Mouse (Mus musculus) kidney, embryonic 16.5 days (tissue): ENCODE results near the gene Rab38. TPM values are rescaled to one million over a fixed set of nuclear protein-coding genes. Genes with fewer than 3 reads are reported as not detected.

Experiments
- ATAC-seq: fragments of 200-750 bp; cut with Nextera tagmentation; 2 replicates; pipeline ENCODE4 v1.8.0; 2017; ENCODE audit warnings: moderate TSS enrichment; ENCODE audit not compliant: low FRiP score, low TSS enrichment
- H3K27ac ChIP-seq: fragments of 300-500 bp; sonication (generic); 2 replicates; pipeline ENCODE4 v1.5.1; 2014; ENCODE audit warnings: low read length
- H3K27me3 ChIP-seq: fragments of 300-500 bp; sonication (generic); 2 replicates; pipeline ENCODE4 v1.6.1; 2014; ENCODE audit warnings: low read length, control low read depth, mixed read lengths; ENCODE audit not compliant: insufficient read depth
- H3K36me3 ChIP-seq: fragments of 300-500 bp; sonication (generic); 2 replicates; pipeline ENCODE4 v1.6.1; 2014; ENCODE audit warnings: low read length, control low read depth, mixed read lengths; ENCODE audit not compliant: insufficient read depth
- H3K4me1 ChIP-seq: fragments of 300-500 bp; sonication (generic); 2 replicates; pipeline ENCODE4 v1.6.1; 2014; ENCODE audit warnings: low read length, control low read depth, mixed read lengths; ENCODE audit not compliant: insufficient read depth
- H3K4me2 ChIP-seq: fragments of 300-500 bp; sonication (generic); replicated peaks from 2 replicates; pipeline ENCODE4 v1.6.1; 2014; ENCODE audit warnings: low read depth, low read length
- H3K4me3 ChIP-seq: fragments of 300-500 bp; sonication (generic); 2 replicates; pipeline ENCODE4 v1.5.1; 2014; ENCODE audit warnings: mild to moderate bottlenecking, low read length
- H3K9ac ChIP-seq: fragments of 300-500 bp; sonication (generic); replicated peaks from 2 replicates; pipeline ENCODE4 v1.6.1; 2014; ENCODE audit warnings: low read length
- H3K9me3 ChIP-seq: fragments of 300-500 bp; sonication (generic); 2 replicates; pipeline ENCODE4 v1.6.1; 2016; ENCODE audit warnings: low read length, control low read depth
- WGBS: fragments of 180-500 bp; shearing (Covaris S2); extraction: QIAGEN DNeasy Blood & Tissue Kit; methylation state at CpG from one replicate; pipeline ENCODE4 v1.1.7; 2014; 5-methylcytosine and 5-hydroxymethylcytosine counted together
- polyA plus RNA-seq: library from polyadenylated mRNA; unstranded; fragments of >200 nt; fragmentation: Nextera tagmentation; extraction: Ambion mirVana; gene quantifications from 2 replicates; pipeline ENCODE4 v1.2.1, GENCODE M21; 2015

Rab38 gene
- polyA plus RNA-seq: 3.2 and 3.8 TPM in 2 replicates

DNA sequence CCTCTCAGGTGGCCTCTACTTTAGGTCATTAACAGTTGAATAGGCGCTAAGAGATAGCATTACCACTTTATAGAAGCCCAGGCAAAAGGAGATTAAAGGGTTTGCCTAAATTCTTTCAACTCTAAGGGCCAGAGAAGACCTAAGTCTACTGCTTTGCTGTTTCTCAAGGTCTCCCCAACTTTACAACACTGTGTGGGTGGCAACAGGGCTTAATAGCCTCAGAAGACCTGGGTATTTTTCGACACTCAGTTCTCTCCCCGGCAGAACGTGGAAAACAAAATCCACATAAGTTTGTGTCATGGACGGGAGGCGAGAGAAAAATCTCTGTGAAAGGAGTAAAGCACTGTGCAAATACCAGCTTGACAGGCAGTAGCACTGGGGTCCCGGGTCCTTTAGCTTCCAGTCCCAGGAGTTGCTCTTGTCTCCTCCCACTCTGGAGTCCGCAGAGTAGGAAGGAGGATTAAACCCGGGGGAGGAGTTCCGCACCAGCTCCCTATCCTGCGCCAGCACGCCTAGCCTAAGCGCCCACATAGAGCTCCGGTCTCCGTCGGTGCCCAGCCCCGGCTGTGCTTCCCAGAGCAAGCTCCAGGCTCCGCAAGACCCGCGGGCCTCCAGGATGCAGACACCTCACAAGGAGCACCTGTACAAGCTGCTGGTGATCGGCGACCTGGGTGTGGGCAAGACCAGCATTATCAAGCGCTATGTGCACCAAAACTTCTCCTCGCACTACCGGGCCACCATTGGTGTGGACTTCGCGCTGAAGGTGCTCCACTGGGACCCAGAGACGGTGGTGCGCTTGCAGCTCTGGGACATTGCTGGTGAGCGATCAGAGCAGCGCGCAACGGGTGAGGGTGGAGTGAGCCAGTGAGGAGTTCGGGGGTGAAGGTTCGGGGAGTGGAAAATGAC is at the start of gene Rab38:
Gene Rab38 (plus strand): TSS at position 488 of the 906 bp plus-strand sequence.
- Histone ChIP-seq H3K27ac (no peak within 1 kb of the TSS), H3K9me3 (no peaks in the 10 kb centered on the region), H3K4me3 (peak within 1 kb of the TSS; percentile 61), H3K4me2 (peak within 1 kb of the TSS; percentile 97), H3K36me3 (no peaks in the 10 kb centered on the region), H3K4me1 (0 out of 2 replicates have a peak, but pooled peaks cover 3% of the 10 kb centered on the region), H3K9ac (peak within 1 kb of the TSS; percentile 66), H3K27me3 (no peaks in the 10 kb centered on the region; the same call in 1 of the 2 replicates)
- WGBS: 1% methylated on average over 35 of the region's 35 CpGs
- ATAC-seq: peak; percentile 100

DNA sequence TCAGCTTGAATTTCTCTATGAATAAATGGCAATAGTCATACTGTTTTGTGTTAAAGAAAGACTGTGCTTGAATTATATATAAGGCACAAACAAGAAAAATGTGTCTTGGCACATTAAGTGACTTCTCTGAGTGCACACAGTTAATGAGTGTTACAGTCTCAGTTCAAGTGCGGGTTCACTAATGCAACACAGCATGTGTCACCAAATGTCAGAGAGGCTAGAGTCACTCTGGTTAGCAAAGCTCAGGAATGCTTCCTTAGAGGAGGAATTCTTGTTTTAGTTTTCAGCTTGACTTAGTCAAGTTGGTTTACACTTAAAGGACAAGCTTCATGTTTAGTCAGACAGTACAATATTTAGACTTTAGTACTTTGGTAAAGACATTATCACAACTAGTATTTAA is 35.5 kb upstream of the Rab38 start:
- no peak for ATAC-seq
- no peaks in the 10 kb centered on the region for H3K36me3 ChIP-seq
- H3K4me3 ChIP-seq: no peak overlapping the region
- WGBS: 71% methylated on average over 1 of the region's 1 CpGs
- H3K27ac ChIP-seq: no peak overlapping the region
- H3K9me3 ChIP-seq: no peaks in the 10 kb centered on the region
- no peak overlapping the region for H3K4me2 ChIP-seq
- H3K4me1 ChIP-seq: no peaks in the 10 kb centered on the region
- no peaks in the 10 kb centered on the region for H3K27me3 ChIP-seq
- H3K9ac ChIP-seq: no peak overlapping the region

DNA sequence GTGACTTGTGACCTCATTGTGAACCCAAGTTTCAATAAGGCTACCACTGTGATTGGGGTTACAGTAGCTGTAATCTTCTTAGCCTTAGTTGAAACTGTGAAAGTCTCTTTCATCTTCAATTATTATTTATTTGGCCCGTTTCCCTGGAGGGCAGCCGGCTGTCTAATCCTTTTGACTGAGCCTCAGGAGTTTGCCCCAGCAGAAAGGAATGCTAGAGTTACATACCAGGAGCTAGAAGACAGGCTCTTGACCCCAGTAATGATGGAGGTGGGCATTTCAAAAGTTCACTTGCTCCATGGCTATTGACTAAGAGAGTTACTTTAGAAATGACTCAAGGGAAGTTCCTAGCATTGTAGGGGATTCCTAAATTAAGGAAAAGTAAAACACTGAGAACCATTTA is 34.3 kb upstream of the Rab38 start:
- 55% methylated on average over 2 of the region's 2 CpGs for WGBS
- no peak overlapping the region for H3K4me2 ChIP-seq
- H3K27ac ChIP-seq: no peak overlapping the region
- no peaks in the 10 kb centered on the region for H3K4me1 ChIP-seq
- no peaks in the 10 kb centered on the region for H3K9me3 ChIP-seq
- no peak for ATAC-seq
- H3K4me3 ChIP-seq: no peak overlapping the region
- no peak overlapping the region for H3K9ac ChIP-seq
- H3K36me3 ChIP-seq: no peaks in the 10 kb centered on the region
- no peaks in the 10 kb centered on the region for H3K27me3 ChIP-seq

DNA sequence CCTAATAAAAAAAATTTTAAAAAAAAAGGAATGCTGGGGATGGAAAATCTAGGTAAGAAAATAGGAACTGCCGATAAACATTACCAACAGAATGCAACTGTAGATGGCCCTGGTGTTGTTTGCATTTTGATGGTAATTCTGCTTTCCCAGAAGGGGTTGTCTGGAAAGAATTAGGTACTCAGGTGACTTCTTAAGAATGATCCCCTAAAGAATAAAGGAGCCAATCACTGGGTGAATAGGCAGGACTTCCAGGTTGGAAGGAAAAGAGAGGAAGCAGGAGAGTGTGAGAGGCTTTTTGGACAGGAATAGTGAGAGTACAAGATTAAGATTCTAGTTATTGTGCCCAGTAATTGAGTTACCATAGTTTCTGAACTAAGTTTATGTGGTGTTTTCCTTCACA is 24.8 kb upstream of the Rab38 start:
- H3K36me3 ChIP-seq: no peaks in the 10 kb centered on the region
- H3K27me3 ChIP-seq: no peaks in the 10 kb centered on the region
- H3K9ac ChIP-seq: no peak overlapping the region
- no peak overlapping the region for H3K4me2 ChIP-seq
- no peaks in the 10 kb centered on the region for H3K4me1 ChIP-seq
- 91% methylated on average over 1 of the region's 1 CpGs for WGBS
- no peak for ATAC-seq
- H3K27ac ChIP-seq: no peak overlapping the region
- no peak overlapping the region for H3K4me3 ChIP-seq
- H3K9me3 ChIP-seq: no peaks in the 10 kb centered on the region; the same call in 1 of the 2 replicates

DNA sequence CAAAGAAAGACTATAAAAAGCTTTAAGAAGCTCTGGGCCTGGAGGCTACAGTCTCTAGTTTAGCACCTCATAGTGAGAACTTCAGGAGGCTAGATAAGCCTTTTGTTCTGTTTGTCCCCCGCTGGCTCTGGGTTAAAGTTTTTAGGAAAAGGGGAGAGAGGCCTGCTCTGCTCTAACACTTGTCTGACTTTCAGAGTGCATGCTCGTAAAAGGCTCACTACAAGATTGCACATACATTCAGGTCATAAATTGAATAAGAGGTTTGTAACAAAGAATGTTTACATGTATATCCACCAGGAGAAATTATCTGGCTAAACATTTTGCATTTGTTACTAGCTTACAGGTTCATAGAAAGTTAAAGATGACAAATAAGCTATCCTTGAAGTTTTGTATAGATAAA is 23.6 kb upstream of the Rab38 start:
- Histone ChIP-seq H3K4me2 (no peak overlapping the region), H3K4me1 (no peaks in the 10 kb centered on the region), H3K9me3 (no peaks in the 10 kb centered on the region; the same call in 1 of the 2 replicates), H3K36me3 (no peaks in the 10 kb centered on the region), H3K27ac (no peak overlapping the region), H3K27me3 (no peaks in the 10 kb centered on the region), H3K9ac (no peak overlapping the region), H3K4me3 (no peak overlapping the region)
- 54% methylated on average over 2 of the region's 2 CpGs for WGBS
- ATAC-seq: no peak

DNA sequence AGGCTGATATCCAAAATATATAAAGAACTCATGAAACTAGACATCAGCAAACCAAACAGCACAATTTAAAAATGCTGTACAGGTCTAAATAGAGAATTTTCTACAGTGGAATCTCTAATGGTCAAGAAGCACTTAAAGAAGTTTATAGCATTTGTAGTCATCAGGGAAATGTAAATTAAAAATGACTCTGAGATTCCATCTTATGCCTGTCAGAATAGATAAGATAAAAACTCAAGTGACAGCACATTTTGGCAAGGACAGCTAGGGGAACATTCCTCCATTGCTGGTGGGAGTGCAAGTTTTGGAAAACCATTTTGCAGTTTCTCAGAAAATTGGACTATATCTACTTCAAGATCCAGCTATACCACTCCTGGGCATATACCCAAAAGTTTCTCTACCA is 8.3 kb upstream of the Rab38 start:
- Histone ChIP-seq H3K9me3 (no peaks in the 10 kb centered on the region), H3K27me3 (no peaks in the 10 kb centered on the region), H3K4me1 (no peaks in the 10 kb centered on the region), H3K9ac (no peak overlapping the region), H3K4me2 (no peak overlapping the region), H3K27ac (no peak overlapping the region), H3K36me3 (no peaks in the 10 kb centered on the region), H3K4me3 (no peak overlapping the region)
- no peak for ATAC-seq

DNA sequence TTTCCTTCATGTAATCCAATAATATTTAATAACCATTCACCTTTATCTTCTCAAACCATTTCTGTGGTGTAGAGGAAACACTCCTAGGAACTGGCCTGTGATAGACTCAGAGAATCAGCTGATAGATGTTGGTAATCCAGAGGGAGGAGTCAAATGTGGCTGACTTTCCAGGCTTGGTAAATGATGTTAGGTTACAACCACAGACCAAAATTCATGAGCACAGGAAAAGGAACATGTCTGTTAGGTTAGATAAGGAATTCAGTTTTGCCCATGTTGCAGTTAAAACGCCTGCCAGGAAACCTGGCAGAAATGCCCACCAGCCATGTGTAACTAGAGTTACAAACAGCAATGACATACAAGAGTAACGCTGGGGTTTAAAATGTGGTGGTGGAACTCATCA is 6.2 kb upstream of the Rab38 start:
- no peak overlapping the region for H3K27ac ChIP-seq
- ATAC-seq: no peak
- no peak overlapping the region for H3K9ac ChIP-seq
- no peaks in the 10 kb centered on the region for H3K9me3 ChIP-seq
- no peaks in the 10 kb centered on the region for H3K27me3 ChIP-seq
- H3K36me3 ChIP-seq: no peaks in the 10 kb centered on the region
- no peak overlapping the region for H3K4me3 ChIP-seq
- no peak overlapping the region for H3K4me2 ChIP-seq
- H3K4me1 ChIP-seq: no peaks in the 10 kb centered on the region
- 78% methylated on average over 2 of the region's 2 CpGs for WGBS

DNA sequence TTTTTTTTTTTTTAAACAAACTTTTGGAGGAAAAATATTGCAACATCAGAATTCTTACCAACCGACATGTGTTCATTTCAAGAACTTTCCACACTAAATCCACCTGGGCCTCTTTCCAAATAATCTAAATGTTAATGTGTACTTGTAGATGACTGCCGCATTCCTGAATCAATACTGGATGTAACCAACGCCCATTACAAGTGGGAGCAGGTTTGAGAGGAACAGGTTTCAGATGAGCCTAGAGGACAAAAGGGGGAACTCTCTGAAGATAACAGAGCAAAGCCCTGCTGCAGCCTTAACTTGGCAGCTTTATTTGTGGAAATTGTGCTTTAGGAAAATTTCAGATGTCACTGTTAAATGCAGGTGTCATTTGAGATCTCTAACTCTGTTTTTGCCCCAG is 4.3 kb upstream of the Rab38 start:
- Histone ChIP-seq H3K9me3 (no peaks in the 10 kb centered on the region), H3K36me3 (no peaks in the 10 kb centered on the region), H3K9ac (no peak overlapping the region), H3K4me1 (0 out of 2 replicates have a peak, but pooled peaks cover 3% of the 10 kb centered on the region), H3K27ac (no peak overlapping the region), H3K4me2 (no peak overlapping the region), H3K27me3 (no peaks in the 10 kb centered on the region), H3K4me3 (no peak overlapping the region)
- no peak for ATAC-seq
- 75% methylated on average over 3 of the region's 3 CpGs for WGBS

DNA sequence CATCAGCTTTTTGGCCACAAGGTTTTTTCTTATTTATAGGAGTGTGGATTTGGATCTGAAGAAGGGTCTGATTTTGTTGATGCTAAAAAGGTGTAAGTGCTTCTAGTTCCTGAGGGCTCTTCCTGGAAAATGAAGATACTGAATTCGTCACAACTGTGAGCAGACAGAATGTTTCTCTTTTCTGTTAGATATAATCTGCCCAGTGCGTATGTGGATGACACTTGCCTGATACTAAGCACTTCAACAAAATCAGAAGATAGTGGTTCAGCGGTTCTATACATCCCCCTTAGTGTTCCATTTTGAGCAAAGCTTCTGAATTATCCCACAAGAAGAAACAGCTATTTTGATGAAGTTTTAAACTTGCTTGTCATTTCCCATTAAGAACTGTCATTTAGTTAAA is 2.6 kb upstream of the Rab38 start:
- Histone ChIP-seq H3K4me2 (no peak overlapping the region), H3K9me3 (no peaks in the 10 kb centered on the region), H3K36me3 (no peaks in the 10 kb centered on the region), H3K27me3 (no peaks in the 10 kb centered on the region; the same call in 1 of the 2 replicates), H3K4me3 (no peak overlapping the region), H3K4me1 (0 out of 2 replicates have a peak, but pooled peaks cover 3% of the 10 kb centered on the region), H3K27ac (no peak overlapping the region), H3K9ac (no peak overlapping the region)
- 91% methylated on average over 3 of the region's 3 CpGs for WGBS
- no peak for ATAC-seq

DNA sequence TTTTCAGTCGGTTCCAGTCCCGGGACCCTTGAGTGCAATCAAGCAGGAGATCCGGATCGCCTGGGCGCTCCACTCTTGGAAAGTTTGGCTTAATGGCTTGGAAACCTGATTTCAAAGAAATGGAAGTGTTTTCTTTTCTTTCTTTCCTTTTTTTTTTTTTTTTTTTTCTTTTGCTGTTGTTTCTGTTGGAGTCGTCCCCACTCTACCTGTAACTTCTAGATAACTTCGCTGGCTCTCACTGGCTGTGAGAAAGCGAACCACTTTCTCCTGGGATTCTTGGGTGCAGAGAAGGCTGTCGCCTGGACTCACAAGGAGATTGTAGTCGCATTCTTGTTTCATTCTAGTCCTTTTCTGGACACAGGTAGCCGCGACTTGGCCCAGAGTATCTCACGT is 615 bp downstream of the Rab38 start:
- no peaks in the 10 kb centered on the region for H3K36me3 ChIP-seq
- no peak for ATAC-seq
- no peaks in the 10 kb centered on the region for H3K9me3 ChIP-seq
- peak overlapping the region; percentile 97 for H3K4me2 ChIP-seq
- peak overlapping the region; percentile 61 for H3K4me3 ChIP-seq
- H3K27me3 ChIP-seq: no peaks in the 10 kb centered on the region; the same call in 1 of the 2 replicates
- H3K4me1 ChIP-seq: 0 out of 2 replicates have a peak, but pooled peaks cover 3% of the 10 kb centered on the region
- WGBS: 9% methylated on average over 13 of the region's 13 CpGs
- H3K9ac ChIP-seq: peak overlapping the region; percentile 66
- no peak overlapping the region for H3K27ac ChIP-seq
